Mouse (Mus musculus): Measurements from ENCODE around the gene Lce1d.

DNA sequence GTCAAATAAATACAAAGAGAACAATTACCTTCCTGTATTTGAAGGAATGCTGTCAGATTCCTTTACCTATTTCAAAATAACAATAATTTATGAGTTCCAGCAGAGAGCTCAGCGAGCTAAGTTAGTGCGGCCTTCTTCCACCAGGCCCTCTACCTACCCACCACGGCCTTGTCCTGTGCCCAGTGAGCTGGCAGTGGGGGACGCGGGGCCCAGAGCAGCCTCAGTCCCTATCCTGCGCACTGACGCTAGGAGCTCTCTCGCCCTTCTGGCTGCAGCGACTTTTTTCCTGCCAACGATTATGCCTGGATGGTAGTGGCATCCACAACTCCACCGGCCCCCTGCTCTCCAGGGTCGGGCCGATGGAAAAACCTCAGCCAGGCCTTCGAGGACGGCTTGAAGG is 47.2 kb downstream of the Lce1d start:
- TF ChIP-seq CTCF (IDR thresholded peaks at IDR 0.05; ENCODE audit: extremely low read depth, insufficient read depth, low read length) = no peak
- no peak for TF ChIP-seq POLR2A (IDR thresholded peaks at IDR 0.05; ENCODE audit: extremely low read depth, insufficient read depth, low read length)

Measured in cortical plate, adult 2 months (tissue).